20 mouse cellular contexts compared by ENCODE assay signal in the genomic region with DNA sequence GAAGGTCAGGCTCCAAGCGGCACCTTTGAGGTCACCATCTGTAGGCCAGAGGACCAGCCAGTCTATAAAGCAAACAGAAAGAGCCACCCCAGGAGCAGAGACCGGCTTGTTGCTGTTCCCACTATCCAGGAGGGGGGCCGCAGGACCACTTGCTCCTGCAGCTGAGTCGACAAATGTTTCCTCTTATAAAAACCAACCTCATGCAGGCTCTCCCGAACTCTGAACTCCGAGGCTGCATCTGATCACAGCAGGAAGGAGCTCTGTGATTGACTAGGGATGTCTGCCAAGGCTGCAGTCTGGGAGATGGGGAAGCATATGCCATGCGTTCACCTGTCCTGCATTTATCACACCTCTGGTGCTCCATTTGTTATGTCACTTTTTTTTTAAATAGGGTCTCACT. TPM values are rescaled to one million over a fixed set of nuclear protein-coding genes. Genes with fewer than 3 reads are reported as not detected.
DNase-seq lines count a peak whose midpoint lies in the region; ATAC-seq and TF ChIP-seq lines count a peak whose summit lies in the region.
"Had no signal": no experiment of that assay in that cellular context is flagged by ENCODE, and none has a peak within 500 bp of the region (broad histone marks: within the 10 kb centered on the region; RNA-seq: fewer than 3 reads in every experiment).

No protein-coding gene starts in this region.

- no peaks in the 10 kb centered on the region for H3K36me3 ChIP-seq in forebrain, embryonic 10.5 days (replicated peaks)
- H3K36me3 ChIP-seq in forebrain, embryonic 13.5 days (ENCODE audit: poor library complexity, severe bottlenecking), result no peaks in the 10 kb centered on the region
- H3K36me3 ChIP-seq in midbrain, embryonic 10.5 days, result no peaks in the 10 kb centered on the region
- H3K36me3 ChIP-seq in midbrain, postnatal 0 days (ENCODE audit: insufficient read depth, low read length), result no peaks in the 10 kb centered on the region
- H3K36me3 ChIP-seq in embryonic facial prominence, embryonic 10.5 days (replicated peaks), result no peaks in the 10 kb centered on the region
- no peaks in the 10 kb centered on the region for H3K36me3 ChIP-seq in limb, embryonic 11.5 days (ENCODE audit: control insufficient read depth, insufficient read depth, low read length)
- H3K36me3 ChIP-seq: heart, embryonic 15.5 days had no signal

- no peak overlapping the region for H3K9ac ChIP-seq in forebrain, embryonic 13.5 days
- H3K9ac ChIP-seq in midbrain, postnatal 0 days (replicated peaks; ENCODE audit: low read length, poor library complexity, severe bottlenecking), result no peak overlapping the region
- H3K9ac ChIP-seq in limb, embryonic 11.5 days (ENCODE audit: low read length), result no peak overlapping the region
- H3K9ac ChIP-seq: heart, embryonic 15.5 days had no signal

- H3K27ac ChIP-seq in forebrain, embryonic 10.5 days, result 0 out of 2 replicates have a peak overlapping the region, but pooled peaks have one; percentile 40
- no peak overlapping the region for H3K27ac ChIP-seq in forebrain, embryonic 13.5 days
- peak overlapping the region; percentile 76 for H3K27ac ChIP-seq in midbrain, embryonic 10.5 days (replicated peaks)
- no peak overlapping the region for H3K27ac ChIP-seq in midbrain, postnatal 0 days (ENCODE audit: low read depth, low read length)
- no peak overlapping the region for H3K27ac ChIP-seq in embryonic facial prominence, embryonic 10.5 days (replicated peaks)
- H3K27ac ChIP-seq in limb, embryonic 11.5 days (replicated peaks; ENCODE audit: low read depth, low read length), result peak overlapping the region; percentile 12; the same call in 1 of the 2 replicates
- H3K27ac ChIP-seq: heart, adult 2 months; heart, embryonic 15.5 days had no signal

- TF ChIP-seq CTCF in midbrain, postnatal 0 days (IDR thresholded peaks at IDR 0.05), result no peak

- no peaks in the 10 kb centered on the region for H3K9me3 ChIP-seq in forebrain, embryonic 10.5 days
- no peaks in the 10 kb centered on the region for H3K9me3 ChIP-seq in forebrain, embryonic 13.5 days (replicated peaks)
- no peaks in the 10 kb centered on the region for H3K9me3 ChIP-seq in midbrain, embryonic 10.5 days (replicated peaks)
- H3K9me3 ChIP-seq in midbrain, postnatal 0 days (ENCODE audit: low read length), result no peaks in the 10 kb centered on the region
- H3K9me3 ChIP-seq in embryonic facial prominence, embryonic 10.5 days, result no peaks in the 10 kb centered on the region
- H3K9me3 ChIP-seq in limb, embryonic 11.5 days (ENCODE audit: control insufficient read depth, low read length), result no peaks in the 10 kb centered on the region
- H3K9me3 ChIP-seq: heart, embryonic 15.5 days had no signal

- H3K4me1 ChIP-seq in forebrain, embryonic 10.5 days, result peaks cover 37% of the 10 kb centered on the region
- H3K4me1 ChIP-seq in forebrain, embryonic 13.5 days, result peaks cover 33% of the 10 kb centered on the region
- H3K4me1 ChIP-seq in midbrain, embryonic 10.5 days, result peaks cover 62% of the 10 kb centered on the region
- peaks cover 17% of the 10 kb centered on the region for H3K4me1 ChIP-seq in midbrain, postnatal 0 days (ENCODE audit: insufficient read depth, low read length)
- H3K4me1 ChIP-seq in embryonic facial prominence, embryonic 10.5 days, result peaks cover 34% of the 10 kb centered on the region
- peaks cover 10% of the 10 kb centered on the region; the same call in 1 of the 2 replicates for H3K4me1 ChIP-seq in limb, embryonic 11.5 days (ENCODE audit: control insufficient read depth, insufficient read depth, low read length)
- H3K4me1 ChIP-seq: heart, embryonic 15.5 days had no signal

- no peak overlapping the region for H3K4me2 ChIP-seq in forebrain, embryonic 13.5 days
- H3K4me2 ChIP-seq in midbrain, postnatal 0 days (ENCODE audit: low read depth, low read length, poor library complexity, severe bottlenecking), result no peak overlapping the region
- H3K4me2 ChIP-seq in limb, embryonic 11.5 days (ENCODE audit: low read depth, severe bottlenecking), result no peak overlapping the region
- H3K4me2 ChIP-seq: heart, embryonic 11.5 days; heart, embryonic 15.5 days had no signal

- 76% methylated on average over 7 of the region's 7 CpGs for WGBS in forebrain, embryonic 10.5 days
- 74% methylated on average over 7 of the region's 7 CpGs for WGBS in forebrain, embryonic 13.5 days
- WGBS in midbrain, embryonic 10.5 days, result 76% methylated on average over 7 of the region's 7 CpGs
- 69% methylated on average over 7 of the region's 7 CpGs for WGBS in midbrain, postnatal 0 days
- 56% methylated on average over 7 of the region's 7 CpGs for WGBS in embryonic facial prominence, embryonic 10.5 days
- WGBS in limb, embryonic 11.5 days, result 19% methylated on average over 7 of the region's 7 CpGs

- no peak overlapping the region for H3K4me3 ChIP-seq in forebrain, embryonic 10.5 days
- H3K4me3 ChIP-seq in forebrain, embryonic 13.5 days, result no peak overlapping the region
- H3K4me3 ChIP-seq in midbrain, embryonic 10.5 days, result no peak overlapping the region
- H3K4me3 ChIP-seq in midbrain, postnatal 0 days (ENCODE audit: low read depth, low read length), result no peak overlapping the region
- H3K4me3 ChIP-seq in embryonic facial prominence, embryonic 10.5 days, result no peak overlapping the region
- no peak overlapping the region for H3K4me3 ChIP-seq in limb, embryonic 11.5 days (ENCODE audit: low read depth, low read length)
- H3K4me3 ChIP-seq: heart, adult 2 months; heart, embryonic 15.5 days had no signal

- DNase-seq in forebrain, embryonic 10.5 days (ENCODE audit: extremely low spot score, low spot score), result no peak
- no peak for DNase-seq in midbrain, embryonic 10.5 days (ENCODE audit: low spot score)
- DNase-seq in midbrain, postnatal 0 days (ENCODE audit: low spot score), result no peak
- peak; percentile 34 for DNase-seq in embryonic facial prominence, embryonic 10.5 days (ENCODE audit: low spot score)
- peak; percentile 65 for DNase-seq in limb, embryonic 11.5 days (ENCODE audit: low spot score)
- DNase-seq in spleen, adult 18-20 months, result no peak
- DNase-seq: adrenal gland, adult 2 months; adrenal gland, postnatal 36 days; cerebellum, adult 11 months; cerebellum, adult 8-10 months; cerebellum, postnatal 36 days; gastrocnemius, postnatal 14 days; heart, adult 2 months; heart, postnatal 14 days; kidney, adult 2 months had no signal

- no peak for ATAC-seq in forebrain, embryonic 13.5 days
- no peak for ATAC-seq in midbrain, postnatal 0 days (ENCODE audit: low FRiP score)
- no peak for ATAC-seq in limb, embryonic 11.5 days (ENCODE audit: insufficient number of reproducible peaks, low FRiP score, low TSS enrichment, low read depth)
- ATAC-seq: forebrain, embryonic 16.5 days; intestine, embryonic 16.5 days had no signal

- no peaks in the 10 kb centered on the region for H3K27me3 ChIP-seq in forebrain, embryonic 10.5 days (ENCODE audit: poor library complexity, severe bottlenecking)
- 0 out of 2 replicates have a peak, but pooled peaks cover 3% of the 10 kb centered on the region for H3K27me3 ChIP-seq in forebrain, embryonic 13.5 days
- peaks cover 5% of the 10 kb centered on the region; the same call in 1 of the 2 replicates for H3K27me3 ChIP-seq in midbrain, embryonic 10.5 days (ENCODE audit: low read depth, poor library complexity, severe bottlenecking)
- H3K27me3 ChIP-seq in midbrain, postnatal 0 days (ENCODE audit: insufficient read depth, low read length), result no peaks in the 10 kb centered on the region
- H3K27me3 ChIP-seq in embryonic facial prominence, embryonic 10.5 days (replicated peaks; ENCODE audit: low read depth, poor library complexity, severe bottlenecking), result peaks cover 35% of the 10 kb centered on the region
- H3K27me3 ChIP-seq in limb, embryonic 11.5 days (ENCODE audit: control insufficient read depth, insufficient read depth, low read length), result no peaks in the 10 kb centered on the region

RNA-seq across cellular contexts. Expression of gene Ubiad1, which starts 49.4 kb away (rescaled TPM):
- polyA plus RNA-seq in forebrain, embryonic 10.5 days (2016; fragmentation: Nextera tagmentation; extraction: Ambion mirVana), result 27.1 and 27.3 TPM in 2 replicates
- 17.3 and 18.7 TPM in 2 replicates for polyA plus RNA-seq in forebrain, embryonic 13.5 days (2015; fragmentation: Nextera tagmentation; extraction: Ambion mirVana)
- 26.2 and 28.3 TPM in 2 replicates for polyA plus RNA-seq in midbrain, embryonic 10.5 days (2016; fragmentation: Nextera tagmentation; extraction: Ambion mirVana)
- total RNA-seq in midbrain, postnatal 0 days (2014; rRNA removed), result 16.0 and 19.8 TPM in 2 replicates
- 12.7 and 14.6 TPM in 2 replicates for polyA plus RNA-seq in midbrain, postnatal 0 days (2015; fragmentation: Nextera tagmentation; extraction: Ambion mirVana)
- polyA plus RNA-seq in embryonic facial prominence, embryonic 10.5 days (2016; fragmentation: Nextera tagmentation; extraction: Ambion mirVana), result 22.9 and 23.6 TPM in 2 replicates
- 15.2 and 15.9 TPM in 2 replicates for polyA plus RNA-seq in limb, embryonic 11.5 days (2014; fragmentation: Nextera tagmentation; extraction: Ambion mirVana)

RNA-seq across cellular contexts. Expression of gene Mtor, which starts 53.2 kb away (rescaled TPM):
- polyA plus RNA-seq in forebrain, embryonic 10.5 days (2016; fragmentation: Nextera tagmentation; extraction: Ambion mirVana), result 23.3 and 27.0 TPM in 2 replicates
- polyA plus RNA-seq in forebrain, embryonic 13.5 days (2015; fragmentation: Nextera tagmentation; extraction: Ambion mirVana), result 21.9 and 24.0 TPM in 2 replicates
- 20.8 and 25.6 TPM in 2 replicates for polyA plus RNA-seq in midbrain, embryonic 10.5 days (2016; fragmentation: Nextera tagmentation; extraction: Ambion mirVana)
- 54.5 and 59.6 TPM in 2 replicates for total RNA-seq in midbrain, postnatal 0 days (2014; rRNA removed)
- 24.3 and 27.8 TPM in 2 replicates for polyA plus RNA-seq in midbrain, postnatal 0 days (2015; fragmentation: Nextera tagmentation; extraction: Ambion mirVana)
- polyA plus RNA-seq in embryonic facial prominence, embryonic 10.5 days (2016; fragmentation: Nextera tagmentation; extraction: Ambion mirVana), result 20.7 and 23.7 TPM in 2 replicates
- 23.0 and 27.3 TPM in 2 replicates for polyA plus RNA-seq in limb, embryonic 11.5 days (2014; fragmentation: Nextera tagmentation; extraction: Ambion mirVana)

Comparison
In these comparisons a context has a peak if more than half of its experiments do, and no peak if none do; other contexts are left out.
1. H3K27ac ChIP-seq: peak in forebrain, embryonic 10.5 days (single experiment), midbrain, embryonic 10.5 days (single experiment) and limb, embryonic 11.5 days (single experiment); none in forebrain, embryonic 13.5 days (single experiment), midbrain, postnatal 0 days (single experiment) and embryonic facial prominence, embryonic 10.5 days (single experiment).
2. DNase-seq: peak in embryonic facial prominence, embryonic 10.5 days (single experiment) and limb, embryonic 11.5 days (single experiment); none in forebrain, embryonic 10.5 days (single experiment), midbrain, embryonic 10.5 days (single experiment), midbrain, postnatal 0 days (single experiment) and spleen, adult 18-20 months (0 of 2).